In the genomic region with DNA sequence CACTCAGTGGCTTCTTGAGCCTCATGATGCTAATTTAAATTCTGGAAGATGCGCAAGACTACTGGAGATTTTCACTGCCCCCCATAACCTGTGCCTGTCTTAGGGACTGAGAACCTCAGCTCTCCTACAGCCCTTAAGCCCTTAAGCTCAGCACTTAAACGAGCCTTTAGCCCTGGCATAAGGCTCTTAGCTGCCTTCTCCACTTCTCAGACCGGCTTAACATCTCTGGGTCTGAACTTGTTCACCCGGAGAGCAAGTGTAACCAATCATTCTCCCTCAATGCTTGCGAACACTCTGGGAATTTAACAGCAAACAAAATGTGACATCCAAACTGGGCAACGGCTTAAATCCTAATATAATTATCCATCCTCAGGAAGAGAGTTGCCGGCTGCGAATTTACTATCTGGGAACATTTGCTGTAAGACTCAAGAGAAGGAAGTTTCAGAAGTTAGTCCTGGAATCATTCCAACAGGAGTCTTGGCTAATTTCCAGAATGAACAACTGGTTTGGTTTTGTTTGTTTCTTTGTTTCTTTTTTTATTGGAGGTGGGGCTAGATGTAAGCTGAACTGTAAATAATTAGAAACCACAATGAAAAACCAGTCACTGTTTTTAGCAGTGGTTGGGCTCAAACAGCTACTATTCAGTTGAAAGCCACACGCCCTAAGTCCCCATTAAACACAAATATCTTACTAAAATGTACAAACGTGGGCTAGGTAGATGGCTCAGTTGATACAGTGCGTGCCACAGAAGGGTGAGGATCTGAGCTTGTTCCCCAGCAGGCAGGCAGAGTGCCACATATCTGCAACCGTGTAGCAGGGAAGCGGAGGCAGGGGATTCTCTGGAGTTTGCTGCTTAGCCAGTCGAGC, we compare ENCODE assay signal across 10 mouse cellular contexts. TPM values are rescaled to one million over a fixed set of nuclear protein-coding genes. Genes with fewer than 3 reads are reported as not detected.
DNase-seq lines count a peak whose midpoint lies in the region; ATAC-seq and TF ChIP-seq lines count a peak whose summit lies in the region.
"Had no signal": no experiment of that assay in that cellular context is flagged by ENCODE, and none has a peak within 500 bp of the region (broad histone marks: within the 10 kb centered on the region; RNA-seq: fewer than 3 reads in every experiment).

No protein-coding gene starts in this region.

- H3K36me3 ChIP-seq in midbrain, embryonic 15.5 days (replicated peaks): peaks cover 23% of the 10 kb centered on the region
- peaks cover 15% of the 10 kb centered on the region for H3K36me3 ChIP-seq in midbrain, embryonic 16.5 days (ENCODE audit: control insufficient read depth, insufficient read depth, low read length)
- H3K36me3 ChIP-seq in kidney, postnatal 0 days (ENCODE audit: insufficient read depth, low read length): 0 out of 2 replicates have a peak, but pooled peaks cover 4% of the 10 kb centered on the region
- peaks cover 12% of the 10 kb centered on the region; the same call in 1 of the 2 replicates for H3K36me3 ChIP-seq in stomach, embryonic 16.5 days (ENCODE audit: control insufficient read depth, insufficient read depth, low read length)

- ATAC-seq in midbrain, embryonic 15.5 days (replicated peaks): 0 out of 2 replicates have a peak, but pooled peaks have one; percentile 27
- ATAC-seq in midbrain, embryonic 16.5 days: no peak
- ATAC-seq in kidney, postnatal 0 days (replicated peaks; ENCODE audit: low FRiP score, low read depth): peak; percentile 59; the same call in 1 of the 2 replicates
- ATAC-seq in stomach, embryonic 16.5 days (ENCODE audit: insufficient read depth, low FRiP score): peak; percentile 84; the same call in 1 of the 2 replicates

- H3K27ac ChIP-seq in gastrocnemius, adult 2 months: peak overlapping the region; percentile 85
- no peak overlapping the region for H3K27ac ChIP-seq in midbrain, embryonic 15.5 days
- no peak overlapping the region for H3K27ac ChIP-seq in midbrain, embryonic 16.5 days (ENCODE audit: low read length)
- H3K27ac ChIP-seq in kidney, postnatal 0 days: peak overlapping the region; percentile 60
- H3K27ac ChIP-seq in stomach, embryonic 16.5 days (ENCODE audit: low read length): peak overlapping the region; percentile 88

- H3K27me3 ChIP-seq in midbrain, embryonic 15.5 days (replicated peaks): no peaks in the 10 kb centered on the region
- H3K27me3 ChIP-seq in midbrain, embryonic 16.5 days (ENCODE audit: control insufficient read depth, insufficient read depth, low read depth, low read length): no peaks in the 10 kb centered on the region
- H3K27me3 ChIP-seq in kidney, postnatal 0 days (ENCODE audit: insufficient read depth, low read length): no peaks in the 10 kb centered on the region
- H3K27me3 ChIP-seq in stomach, embryonic 16.5 days (ENCODE audit: control insufficient read depth, insufficient read depth, low read length): no peaks in the 10 kb centered on the region

- 58% methylated on average over 14 of the region's 14 CpGs for WGBS in midbrain, embryonic 15.5 days
- whole genome bisulfite sequencing in midbrain, embryonic 16.5 days: 54% methylated on average over 14 of the region's 14 CpGs
- 32% methylated on average over 14 of the region's 14 CpGs for WGBS in kidney, postnatal 0 days
- WGBS in stomach, embryonic 16.5 days: 26% methylated on average over 14 of the region's 14 CpGs

- no peak for TF ChIP-seq CTCF in gastrocnemius, adult 2 months (IDR thresholded peaks at IDR 0.05)
- TF ChIP-seq CTCF in kidney, postnatal 0 days (IDR thresholded peaks at IDR 0.05; ENCODE audit: low read depth): no peak

- intact Hi-C loops in gastrocnemius, adult 2 months (cut with DNase I): no loop called here

- no peak overlapping the region for H3K9ac ChIP-seq in midbrain, embryonic 15.5 days
- no peak overlapping the region for H3K9ac ChIP-seq in midbrain, embryonic 16.5 days (ENCODE audit: low read depth, low read length)
- no peak overlapping the region for H3K9ac ChIP-seq in kidney, postnatal 0 days (ENCODE audit: low read depth, low read length)
- 0 out of 2 replicates have a peak overlapping the region, but pooled peaks have one; percentile 43 for H3K9ac ChIP-seq in stomach, embryonic 16.5 days (ENCODE audit: low read length)

- no peak for DNase-seq in gastrocnemius, adult 2 months
- DNase-seq in gastrocnemius, postnatal 25 days: no peak
- peak; percentile 74 for DNase-seq in kidney, postnatal 0 days (ENCODE audit: low spot score)
- no peak for DNase-seq in adrenal gland, postnatal 10 days
- no peak for DNase-seq in spleen, postnatal 14 days (ENCODE audit: low spot score in 2 of 2)
- DNase-seq: adrenal gland, postnatal 14 days; right cerebral cortex, postnatal 25 days had no signal

- no peaks in the 10 kb centered on the region for H3K9me3 ChIP-seq in midbrain, embryonic 15.5 days
- H3K9me3 ChIP-seq in midbrain, embryonic 16.5 days (replicated peaks; ENCODE audit: control insufficient read depth, low read length, poor library complexity, severe bottlenecking): no peaks in the 10 kb centered on the region
- no peaks in the 10 kb centered on the region for H3K9me3 ChIP-seq in kidney, postnatal 0 days (replicated peaks; ENCODE audit: low read length)
- H3K9me3 ChIP-seq in stomach, embryonic 16.5 days (replicated peaks; ENCODE audit: control insufficient read depth, low read length): no peaks in the 10 kb centered on the region

- peak overlapping the region; percentile 2; the same call in 1 of the 2 replicates for H3K4me3 ChIP-seq in gastrocnemius, adult 2 months
- no peak overlapping the region for H3K4me3 ChIP-seq in midbrain, embryonic 15.5 days
- H3K4me3 ChIP-seq in midbrain, embryonic 16.5 days (ENCODE audit: low read depth, low read length): no peak overlapping the region
- no peak overlapping the region for H3K4me3 ChIP-seq in kidney, postnatal 0 days (replicated peaks; ENCODE audit: low read depth, low read length)
- no peak overlapping the region for H3K4me3 ChIP-seq in stomach, embryonic 16.5 days (replicated peaks; ENCODE audit: low read length)

- H3K4me2 ChIP-seq in midbrain, embryonic 15.5 days: no peak overlapping the region
- no peak overlapping the region for H3K4me2 ChIP-seq in midbrain, embryonic 16.5 days (ENCODE audit: low read length)
- peak overlapping the region; percentile 8; the same call in 1 of the 2 replicates for H3K4me2 ChIP-seq in kidney, postnatal 0 days (ENCODE audit: low read length)
- peak overlapping the region; percentile 16; the same call in 1 of the 2 replicates for H3K4me2 ChIP-seq in stomach, embryonic 16.5 days (ENCODE audit: low read depth, low read length)

- no peaks in the 10 kb centered on the region for H3K4me1 ChIP-seq in midbrain, embryonic 15.5 days
- no peaks in the 10 kb centered on the region for H3K4me1 ChIP-seq in midbrain, embryonic 16.5 days (ENCODE audit: control insufficient read depth, insufficient read depth, low read length)
- H3K4me1 ChIP-seq in kidney, postnatal 0 days (replicated peaks; ENCODE audit: insufficient read depth, low read length): peaks cover 10% of the 10 kb centered on the region
- peaks cover 25% of the 10 kb centered on the region for H3K4me1 ChIP-seq in stomach, embryonic 16.5 days (ENCODE audit: control insufficient read depth, insufficient read depth, low read length)

RNA-seq across cellular contexts. Expression of a gene that starts 13.5 kb away (rescaled TPM):
- total RNA-seq in gastrocnemius, adult 2 months (2021): 10 to 100 TPM; 32.1 to 34.0 TPM
- total RNA-seq in gastrocnemius, postnatal 25 days (2021): 10 to 100 TPM; 26.7 to 29.2 TPM
- polyA plus RNA-seq in midbrain, embryonic 15.5 days (2015; fragmentation: Nextera tagmentation; extraction: Ambion mirVana): 107 and 108 TPM in 2 replicates
- 120 and 134 TPM in 2 replicates for polyA plus RNA-seq in midbrain, embryonic 16.5 days (2015; fragmentation: Nextera tagmentation; extraction: Ambion mirVana)
- 29.6 and 30.1 TPM in 2 replicates for polyA plus RNA-seq in kidney, postnatal 0 days (2015; fragmentation: Nextera tagmentation; extraction: Ambion mirVana)
- polyA plus RNA-seq in stomach, embryonic 16.5 days (2015; fragmentation: Nextera tagmentation; extraction: Ambion mirVana): 34.2 and 34.4 TPM in 2 replicates
- total RNA-seq in adrenal gland, postnatal 10 days (2021): 10 to 100 TPM; 14.6 to 18.7 TPM

RNA-seq across cellular contexts. Expression of a gene that starts 34.9 kb away (rescaled TPM):
- not detected for total RNA-seq in gastrocnemius, adult 2 months (2021)
- not detected for total RNA-seq in gastrocnemius, postnatal 25 days (2021)
- polyA plus RNA-seq in midbrain, embryonic 15.5 days (2015; fragmentation: Nextera tagmentation; extraction: Ambion mirVana): 0.25 and 0.77 TPM in 2 replicates
- 0.31 and 0.44 TPM in 2 replicates for polyA plus RNA-seq in midbrain, embryonic 16.5 days (2015; fragmentation: Nextera tagmentation; extraction: Ambion mirVana)
- 929 and 971 TPM in 2 replicates for polyA plus RNA-seq in kidney, postnatal 0 days (2015; fragmentation: Nextera tagmentation; extraction: Ambion mirVana)
- polyA plus RNA-seq in stomach, embryonic 16.5 days (2015; fragmentation: Nextera tagmentation; extraction: Ambion mirVana): 68.3 and 84.5 TPM in 2 replicates
- total RNA-seq in adrenal gland, postnatal 10 days (2021): 100 to 1,000 TPM; 171 to 692 TPM

RNA-seq across cellular contexts. Expression of a gene that starts 47.6 kb away (rescaled TPM):
- total RNA-seq in gastrocnemius, adult 2 months (2021): 10 to 100 TPM; 32.3 to 32.6 TPM
- total RNA-seq in gastrocnemius, postnatal 25 days (2021): 10 to 100 TPM; 26.3 to 26.7 TPM
- 53.3 and 57.4 TPM in 2 replicates for polyA plus RNA-seq in midbrain, embryonic 15.5 days (2015; fragmentation: Nextera tagmentation; extraction: Ambion mirVana)
- 45.3 and 48.9 TPM in 2 replicates for polyA plus RNA-seq in midbrain, embryonic 16.5 days (2015; fragmentation: Nextera tagmentation; extraction: Ambion mirVana)
- 31.3 and 34.0 TPM in 2 replicates for polyA plus RNA-seq in kidney, postnatal 0 days (2015; fragmentation: Nextera tagmentation; extraction: Ambion mirVana)
- 31.8 and 33.0 TPM in 2 replicates for polyA plus RNA-seq in stomach, embryonic 16.5 days (2015; fragmentation: Nextera tagmentation; extraction: Ambion mirVana)
- 10 to 100 TPM; 39.8 to 46.0 TPM for total RNA-seq in adrenal gland, postnatal 10 days (2021)

Comparison
In these comparisons a context has a peak if more than half of its experiments do, and no peak if none do; other contexts are left out.
1. H3K27ac ChIP-seq: peak in gastrocnemius, adult 2 months (single experiment), kidney, postnatal 0 days (single experiment) and stomach, embryonic 16.5 days (single experiment); none in midbrain, embryonic 15.5 days (single experiment) and midbrain, embryonic 16.5 days (single experiment).
2. H3K4me2 ChIP-seq: peak in kidney, postnatal 0 days (single experiment) and stomach, embryonic 16.5 days (single experiment); none in midbrain, embryonic 15.5 days (single experiment) and midbrain, embryonic 16.5 days (single experiment).
3. RNA of a gene that starts 34.9 kb away (polyA plus RNA-seq): 929 to 971 TPM in kidney, postnatal 0 days and 68.3 to 84.5 TPM in stomach, embryonic 16.5 days; 0.31 to 0.44 TPM in midbrain, embryonic 16.5 days and 0.25 to 0.77 TPM in midbrain, embryonic 15.5 days; every median in the first group is over 10 times any median in the second.